Mouse (Mus musculus) lung, adult 2 months (tissue): ENCODE results near the gene Engase.

ENCODE experiments used
- CTCF ChIP-seq: fragments of 200-500 bp; IDR thresholded peaks from 2 replicates; pipeline ENCODE4 v1.5.1; 2011; ENCODE audit warnings: mild to moderate bottlenecking, low read length, control low read depth; ENCODE audit not compliant: insufficient read depth
- POLR2A ChIP-seq: fragments of 200-500 bp; IDR thresholded peaks from 2 replicates; pipeline ENCODE4 v1.6.1; 2011; ENCODE audit warnings: low read depth, mild to moderate bottlenecking, control low read depth, low read length, borderline replicate concordance; ENCODE audit errors: extremely low read depth

DNA sequence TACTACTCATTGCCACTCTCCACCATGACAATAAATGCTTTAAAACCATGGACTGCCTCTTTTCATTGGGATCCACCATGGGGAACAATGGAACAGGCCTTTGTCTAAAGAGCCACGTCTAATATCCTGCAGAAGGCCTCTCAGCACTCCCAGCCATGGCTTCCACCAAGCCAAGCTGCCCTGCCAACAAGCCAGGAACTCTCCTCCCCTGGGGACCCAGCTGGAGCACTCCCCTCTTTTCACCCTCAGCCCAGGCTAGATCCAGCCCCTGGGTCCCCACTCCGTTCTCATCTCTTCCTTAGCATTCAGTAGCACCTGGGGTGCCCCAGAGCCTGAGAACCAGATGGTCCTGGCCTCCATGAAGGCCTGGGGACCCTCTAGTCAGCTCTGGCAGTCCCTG lies 23.7 kb upstream of the Engase start:
- TF ChIP-seq CTCF (no peak), POLR2A (no peak)
